Mouse (Mus musculus): Measurements from ENCODE around the gene Cd200r3.

Gene Cd200r3

DNA sequence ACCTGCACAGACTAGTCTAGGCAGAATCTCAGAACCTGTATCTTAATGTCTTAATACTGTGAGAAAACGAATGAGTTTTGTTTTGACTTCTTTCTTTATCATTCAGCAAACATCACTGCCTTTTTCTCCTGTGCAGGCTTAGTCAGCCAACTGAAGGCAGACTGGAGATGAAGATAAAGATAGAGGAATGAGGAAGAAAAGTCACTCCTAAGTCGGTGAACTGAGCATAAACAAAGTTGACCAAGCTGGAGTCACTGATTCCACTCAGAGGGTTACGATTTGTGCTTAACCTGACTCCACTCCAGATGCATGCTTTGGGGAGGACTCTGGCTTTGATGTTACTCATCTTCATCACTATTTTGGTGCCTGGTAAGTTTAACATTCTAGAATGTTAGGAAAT lies at the start of gene Cd200r3:
Gene Cd200r3 (plus strand): TSS at position 211 of the 400 bp plus-strand sequence.
- no peak for DNase-seq (ENCODE audit: extremely low read depth, low read depth, low spot score)

DNA sequence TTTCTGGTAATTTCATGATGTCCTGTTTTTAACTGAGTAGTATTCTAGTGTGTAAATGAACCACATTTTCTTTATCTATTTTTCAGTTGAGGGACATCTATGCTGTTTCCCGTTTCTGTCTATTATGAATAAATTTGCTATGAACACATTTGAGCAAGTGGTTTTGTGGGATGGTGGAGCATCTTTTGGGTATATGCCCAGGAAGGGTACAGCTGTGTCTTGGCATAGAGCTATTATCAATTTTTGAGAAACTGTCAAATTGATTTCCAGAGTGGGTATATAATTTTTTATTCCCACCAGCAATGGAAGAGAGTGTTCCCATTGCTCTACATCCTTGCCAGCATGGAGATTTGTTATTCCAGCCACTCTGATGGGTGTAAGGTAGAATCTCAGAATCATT lies 11.5 kb upstream of the Cd200r3 start:
- no peak for DNase-seq (ENCODE audit: extremely low read depth, low read depth, low spot score)

DNA sequence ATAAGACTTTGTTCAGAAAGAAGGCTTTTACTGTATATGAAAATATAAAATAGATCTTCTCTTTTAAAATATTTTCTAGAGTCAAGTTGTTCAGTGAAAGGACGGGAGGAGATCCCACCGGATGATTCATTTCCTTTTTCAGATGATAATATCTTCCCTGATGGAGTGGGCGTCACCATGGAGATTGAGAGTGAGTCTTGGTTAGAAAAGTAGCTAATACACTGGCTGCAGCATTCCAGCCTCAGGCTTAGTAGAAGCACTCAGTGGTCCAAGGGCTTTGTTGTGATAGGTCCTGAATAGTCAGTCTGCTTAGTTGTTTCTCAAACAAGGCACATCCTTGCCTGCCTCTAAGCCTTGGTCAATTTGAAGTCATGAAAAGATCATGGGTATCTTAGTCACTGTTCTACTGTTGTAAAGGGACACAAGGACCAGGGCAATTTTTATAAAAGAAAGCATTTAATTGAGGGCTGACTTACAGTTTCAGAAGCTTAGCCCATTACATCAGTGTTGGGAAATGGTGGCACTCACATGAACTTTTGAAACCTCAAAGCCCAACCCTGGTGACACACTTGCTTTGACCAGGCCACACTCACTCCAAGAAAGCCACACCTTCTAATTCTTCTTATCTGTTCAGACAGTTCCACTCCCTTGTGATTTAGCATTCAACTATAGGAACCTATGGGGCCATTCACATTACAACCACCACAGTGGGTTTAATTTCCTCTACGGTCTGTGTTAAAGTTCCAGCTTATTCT lies 8.1 kb downstream of the Cd200r3 start:
- no peak for DNase-seq (ENCODE audit: extremely low read depth, low read depth, low spot score)

GRCm38 (mm10) chr16:44962296-44962695 lies 18.8 kb downstream of the Cd200r3 start:
- DNase-seq (ENCODE audit: extremely low read depth, low read depth, low spot score): no peak

GRCm38 (mm10) chr16:44962777-44963176 lies 19.3 kb downstream of the Cd200r3 start:
- no peak for DNase-seq (ENCODE audit: extremely low read depth, low read depth, low spot score)

- DNase-seq (ENCODE audit: extremely low read depth, low read depth, low spot score): no peak
These were observed 21.3 kb downstream of the Cd200r3 start for GRCm38 (mm10) chr16:44964526-44965374.

- no peak for DNase-seq (ENCODE audit: extremely low read depth, low read depth, low spot score)
These were observed 21.9 kb downstream of the Cd200r3 start for GRCm38 (mm10) chr16:44965428-44965827.

DNA sequence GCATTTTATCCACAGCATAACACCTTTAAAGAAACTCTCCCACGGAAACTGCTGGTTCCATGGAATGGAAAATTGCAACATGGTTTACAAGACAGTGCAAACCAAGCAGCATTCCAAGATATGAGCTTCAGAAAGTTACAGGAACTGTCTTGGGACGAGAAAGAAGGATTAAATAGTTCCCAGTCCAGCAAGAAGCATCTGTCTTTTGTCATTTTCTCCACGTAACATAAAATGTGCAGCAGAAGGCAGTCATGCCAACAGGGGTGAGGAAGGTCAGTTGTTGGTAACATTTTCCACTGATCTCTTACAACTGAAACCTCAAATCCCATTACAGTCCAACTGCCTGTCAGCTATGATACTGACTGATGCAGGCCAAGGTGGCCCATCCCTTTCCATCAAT lies 22.4 kb downstream of the Cd200r3 start:
- no peak for DNase-seq (ENCODE audit: extremely low read depth, low read depth, low spot score)

DNA sequence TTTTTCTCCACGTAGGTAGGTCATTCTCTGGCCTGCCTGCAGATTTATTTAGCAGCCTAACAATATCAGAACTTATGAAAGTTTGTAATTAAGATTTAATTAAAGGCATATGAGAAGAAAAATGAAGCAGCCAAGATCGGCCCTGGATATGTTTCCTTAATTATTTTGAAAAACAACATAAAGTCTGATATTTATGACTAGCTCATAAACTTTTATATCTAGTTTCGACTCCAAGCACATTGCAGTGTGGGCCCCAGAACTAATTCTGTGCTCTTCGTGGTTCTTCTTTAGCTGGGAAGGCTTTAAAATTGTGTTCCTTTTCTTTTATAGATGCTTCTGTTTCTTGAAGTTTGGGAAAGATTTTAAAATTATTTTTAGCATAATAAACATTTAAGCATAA lies 23.4 kb downstream of the Cd200r3 start:
- DNase-seq (ENCODE audit: extremely low read depth, low read depth, low spot score): no peak

DNA sequence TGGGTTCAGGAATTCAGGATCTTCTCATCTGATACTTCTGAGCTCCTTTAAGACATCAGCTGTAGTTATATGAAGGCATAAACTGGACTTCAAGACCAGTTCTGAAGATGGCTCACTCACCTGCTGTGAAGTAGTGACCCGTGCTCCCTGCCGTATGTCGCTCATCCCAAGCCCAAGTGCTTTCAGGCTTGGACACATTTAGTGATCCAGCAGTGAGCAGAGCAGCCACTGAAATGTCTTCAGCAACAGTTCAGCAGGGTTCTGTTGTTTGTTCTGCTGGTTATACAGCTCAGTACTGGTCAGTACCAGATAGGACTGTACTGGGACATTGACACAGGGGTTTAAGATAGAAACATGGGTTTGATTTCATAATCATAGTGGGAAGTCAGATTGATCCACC lies 24.6 kb downstream of the Cd200r3 start:
- DNase-seq (ENCODE audit: extremely low read depth, low read depth, low spot score): no peak

- DNase-seq (ENCODE audit: extremely low read depth, low read depth, low spot score): no peak
These were observed 27.4 kb downstream of the Cd200r3 start for GRCm38 (mm10) chr16:44970925-44971324.

DNA sequence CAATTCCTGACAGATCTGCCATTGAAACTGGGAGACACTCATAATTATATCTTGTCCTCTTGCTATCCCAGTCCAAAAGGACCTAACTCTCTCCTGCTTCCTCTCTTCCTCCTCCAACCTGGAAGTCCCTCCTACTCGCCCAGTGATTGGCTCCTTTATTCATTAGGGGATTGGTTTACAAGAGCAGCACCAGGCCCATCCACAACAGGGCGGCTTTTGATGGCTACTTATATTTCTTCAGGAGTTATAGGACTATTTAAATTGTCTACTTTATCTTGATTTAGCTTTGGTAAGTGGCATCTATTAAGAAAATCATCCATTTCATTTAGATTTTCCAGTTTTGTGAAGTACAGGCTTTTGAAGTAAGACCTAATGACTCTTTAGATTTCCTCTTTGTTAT lies 30.6 kb downstream of the Cd200r3 start:
- no peak for DNase-seq (ENCODE audit: extremely low read depth, low read depth, low spot score)

DNA sequence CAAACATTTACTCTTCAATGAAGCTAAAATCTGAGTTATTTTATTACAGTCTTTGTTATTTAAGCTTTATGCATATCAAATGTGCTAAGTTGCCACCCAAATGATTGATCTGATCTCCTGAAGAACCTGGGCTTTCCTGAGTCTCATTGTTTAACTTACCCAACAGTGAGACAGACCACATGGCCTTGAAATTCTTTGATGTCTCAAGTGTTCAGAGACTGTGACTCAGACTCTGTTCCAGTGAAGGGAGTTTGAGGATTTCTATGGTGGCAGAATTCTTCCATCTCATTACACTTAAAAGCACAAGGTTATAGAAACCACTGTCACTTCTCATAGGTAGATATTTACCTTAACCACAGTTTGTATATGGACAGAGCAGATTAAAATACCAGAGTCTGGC lies 32.6 kb downstream of the Cd200r3 start:
- DNase-seq (ENCODE audit: extremely low read depth, low read depth, low spot score): no peak

GRCm38 (mm10) chr16:44976892-44977633 lies 33.6 kb downstream of the Cd200r3 start:
- DNase-seq (ENCODE audit: extremely low read depth, low read depth, low spot score): no peak

DNA sequence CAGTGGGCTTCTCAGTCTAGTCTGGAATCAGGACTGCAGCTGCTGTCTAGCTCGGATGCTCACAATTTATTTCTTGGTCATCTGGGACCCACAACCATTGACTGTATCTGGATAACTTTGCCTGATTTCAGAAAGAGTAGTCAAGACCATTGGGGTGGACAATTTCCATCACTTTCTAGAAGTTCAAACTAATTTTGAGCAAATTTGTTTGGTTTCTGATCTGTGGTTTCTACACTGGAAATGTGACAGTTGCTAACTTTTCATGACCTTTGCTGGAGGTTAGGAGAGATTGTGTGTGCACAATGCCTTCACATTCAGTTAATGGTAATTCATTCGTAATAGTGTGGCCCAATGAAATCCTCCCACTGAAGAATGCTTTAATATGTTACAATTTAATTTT lies 34.7 kb downstream of the Cd200r3 start:
- no peak for DNase-seq (ENCODE audit: extremely low read depth, low read depth, low spot score)

DNA sequence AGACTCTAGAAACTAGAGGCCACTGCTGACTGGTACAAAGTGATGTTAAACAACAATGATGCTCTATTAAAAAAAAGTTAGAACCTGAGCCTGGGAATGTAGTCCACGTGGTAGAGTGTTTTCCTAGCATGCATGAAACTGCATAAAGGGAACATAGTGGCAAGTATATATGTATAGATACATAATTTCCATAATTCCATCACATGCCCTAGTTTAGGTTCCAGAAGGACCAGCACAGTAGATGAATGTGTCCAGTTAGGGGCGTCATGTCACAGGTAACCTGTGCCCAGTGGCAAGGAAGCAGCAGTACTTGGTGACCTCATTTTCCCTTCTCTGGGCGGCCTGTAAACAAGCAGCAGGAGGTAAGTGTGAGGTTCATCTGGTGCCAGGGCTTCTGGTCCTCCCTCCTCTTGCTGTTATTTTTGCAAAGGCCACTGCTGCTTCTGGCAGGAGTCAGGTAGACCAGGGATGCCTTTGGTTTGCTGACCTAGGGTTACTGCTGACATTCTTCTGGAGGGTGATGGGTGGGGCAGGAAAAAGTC lies 35.9 kb downstream of the Cd200r3 start:
- no peak for DNase-seq (ENCODE audit: extremely low read depth, low read depth, low spot score)

DNA sequence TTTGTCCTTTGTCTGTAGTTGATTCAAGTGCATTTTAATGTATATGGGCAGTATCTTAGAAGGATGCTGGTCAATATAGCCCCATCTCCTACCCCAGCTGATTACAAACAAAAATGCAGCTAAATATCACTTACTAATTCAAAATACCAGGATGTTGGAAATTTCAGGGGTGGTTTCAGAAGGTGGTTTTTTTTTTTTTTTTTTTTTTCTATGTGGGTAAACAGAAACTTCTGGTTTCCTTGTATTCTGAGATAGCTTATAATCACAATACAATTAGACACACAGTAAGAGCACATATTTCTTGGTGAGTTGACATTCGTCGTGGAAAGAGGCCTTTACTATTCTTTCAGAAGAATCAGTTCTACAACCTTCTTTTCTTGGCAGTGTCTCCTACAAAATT lies 39.5 kb downstream of the Cd200r3 start:
- no peak for DNase-seq (ENCODE audit: extremely low read depth, low read depth, low spot score)

DNA sequence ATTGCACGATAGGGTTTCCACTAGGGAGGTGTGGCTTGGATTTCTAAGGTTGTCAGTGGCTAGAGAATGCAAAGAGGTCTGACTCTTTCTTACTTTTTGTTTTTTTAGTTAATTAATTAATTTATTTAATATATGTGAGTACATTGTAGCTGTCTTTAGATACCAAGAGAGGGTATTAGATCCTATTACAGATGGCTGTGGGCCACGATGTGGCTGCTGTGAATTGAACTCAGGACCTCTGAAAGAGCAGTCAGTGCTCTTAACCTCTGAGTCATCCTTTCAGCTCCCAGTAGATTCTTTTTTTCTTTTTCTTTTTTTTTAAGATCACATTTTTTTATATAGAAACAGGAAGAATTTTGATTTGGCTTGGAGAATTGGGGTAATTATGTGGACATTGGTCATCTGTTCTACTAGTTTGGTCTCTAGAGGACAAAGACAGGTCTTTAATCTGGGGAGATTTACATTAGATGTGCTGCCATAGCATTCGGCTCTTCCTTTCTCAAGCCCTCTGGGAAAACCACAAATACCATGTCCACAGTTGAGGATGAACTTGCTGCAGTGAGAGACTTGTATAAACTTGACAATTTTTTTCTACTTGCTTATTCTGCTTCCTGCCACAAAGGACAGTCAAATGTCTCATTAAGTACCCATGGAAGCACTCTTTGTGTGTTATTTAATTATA lies 40.0 kb downstream of the Cd200r3 start:
- no peak for DNase-seq (ENCODE audit: extremely low read depth, low read depth, low spot score)

- DNase-seq (ENCODE audit: extremely low read depth, low read depth, low spot score): no peak
These were observed 40.6 kb downstream of the Cd200r3 start for GRCm38 (mm10) chr16:44984111-44984510.

GRCm38 (mm10) chr16:44984925-44985324 lies 41.4 kb downstream of the Cd200r3 start:
- DNase-seq (ENCODE audit: extremely low read depth, low read depth, low spot score): no peak

DNA sequence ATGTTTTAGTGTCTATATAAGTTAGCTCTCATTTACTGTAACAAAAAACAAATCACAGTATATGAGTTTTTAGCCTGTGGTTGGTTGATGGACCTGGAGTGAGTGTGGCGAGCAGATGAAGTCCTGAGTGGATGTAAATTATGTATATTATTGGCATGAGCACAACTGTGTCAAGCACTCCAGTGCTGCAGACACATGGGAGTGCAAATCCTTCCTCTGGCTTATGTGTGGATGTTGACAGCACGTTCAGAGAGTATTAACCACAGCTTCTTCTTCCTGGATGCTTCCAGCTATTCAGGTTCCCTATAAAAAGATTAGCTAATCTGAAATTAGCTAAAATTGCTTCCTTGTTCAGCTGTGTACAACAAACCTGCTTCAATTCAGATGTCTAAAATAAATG lies 42.6 kb downstream of the Cd200r3 start:
- DNase-seq (ENCODE audit: extremely low read depth, low read depth, low spot score): no peak
